Mouse (Mus musculus) gastrocnemius, postnatal 10 days (tissue): ENCODE measurements at regions not wholly inside any gene's neighbourhood (a gene's known extent, or its start where the extent isn't known, plus 50 kb on each side); places are given as distances from the start of the nearest gene placed in this dataset.
"Not testable (repeated sequence)": the region's sequence is repeated elsewhere in the genome, so short reads cannot be mapped to it uniquely, and the experiment has no call there.

Source experiments
- DNase-seq: peaks from one replicate; pipeline ENCODE4 v3.0.0; 2021; ENCODE audit warnings: mixed read lengths

GRCm38 (mm10) chr9:91053065-91053793 is 309.0 kb upstream of the Zic4 start:
- DNase-seq, result no peak

GRCm38 (mm10) chr9:91059460-91059859 is 302.8 kb upstream of the Zic4 start:
- DNase-seq, result no peak

- no peak for DNase-seq
These were observed 292.7 kb upstream of the Zic4 start for GRCm38 (mm10) chr9:91069496-91069895.

GRCm38 (mm10) chr9:91073366-91074174 is 288.6 kb upstream of the Zic4 start:
- no peak for DNase-seq

GRCm38 (mm10) chr9:91074175-91074480 is 288.1 kb upstream of the Zic4 start:
- no peak for DNase-seq

GRCm38 (mm10) chr9:91077490-91077889 is 284.7 kb upstream of the Zic4 start:
- DNase-seq, result no peak

- no peak for DNase-seq
These were observed 278.4 kb upstream of the Zic4 start for GRCm38 (mm10) chr9:91083791-91084190.

- no peak for DNase-seq
These were observed 276.3 kb upstream of the Zic4 start for GRCm38 (mm10) chr9:91085923-91086322.

GRCm38 (mm10) chr9:91089348-91089747 is 272.9 kb upstream of the Zic4 start:
- no peak for DNase-seq

- DNase-seq, result no peak
These were observed 270.7 kb upstream of the Zic4 start for GRCm38 (mm10) chr9:91091421-91092050.

GRCm38 (mm10) chr9:91101614-91102407 is 260.4 kb upstream of the Zic4 start:
- DNase-seq, result no peak

GRCm38 (mm10) chr9:91122441-91123035 is 239.7 kb upstream of the Zic4 start:
- DNase-seq, result no peak

GRCm38 (mm10) chr9:91123208-91123607 is 239.0 kb upstream of the Zic4 start:
- DNase-seq, result no peak

- no peak for DNase-seq
These were observed 235.5 kb upstream of the Zic4 start for GRCm38 (mm10) chr9:91126630-91127245.

- not testable (repeated sequence) for DNase-seq
These were observed 233.7 kb upstream of the Zic4 start for GRCm38 (mm10) chr9:91128491-91128890.

GRCm38 (mm10) chr9:91130111-91130720 is 232.0 kb upstream of the Zic4 start:
- DNase-seq, result no peak

GRCm38 (mm10) chr9:91131415-91132255 is 230.6 kb upstream of the Zic4 start:
- DNase-seq, result no peak

GRCm38 (mm10) chr9:91132531-91132930 is 229.7 kb upstream of the Zic4 start:
- DNase-seq, result no peak

GRCm38 (mm10) chr9:91133256-91133920 is 228.8 kb upstream of the Zic4 start:
- DNase-seq, result no peak

- no peak for DNase-seq
These were observed 227.9 kb upstream of the Zic4 start for GRCm38 (mm10) chr9:91134325-91134724.
